Mouse (Mus musculus) liver, embryonic 14.5 days (tissue): Measurements from ENCODE around the gene Clpb.

Experiments used
- CTCF ChIP-seq: IDR thresholded peaks from 2 replicates; pipeline ENCODE4 v1.5.1; 2016; ENCODE audit warnings: antibody characterized with exemption, low read depth, control low read depth
- EP300 ChIP-seq: IDR thresholded peaks from 2 replicates; pipeline ENCODE4 v1.6.1; 2016; ENCODE audit warnings: antibody characterized with exemption, low read depth

DNA sequence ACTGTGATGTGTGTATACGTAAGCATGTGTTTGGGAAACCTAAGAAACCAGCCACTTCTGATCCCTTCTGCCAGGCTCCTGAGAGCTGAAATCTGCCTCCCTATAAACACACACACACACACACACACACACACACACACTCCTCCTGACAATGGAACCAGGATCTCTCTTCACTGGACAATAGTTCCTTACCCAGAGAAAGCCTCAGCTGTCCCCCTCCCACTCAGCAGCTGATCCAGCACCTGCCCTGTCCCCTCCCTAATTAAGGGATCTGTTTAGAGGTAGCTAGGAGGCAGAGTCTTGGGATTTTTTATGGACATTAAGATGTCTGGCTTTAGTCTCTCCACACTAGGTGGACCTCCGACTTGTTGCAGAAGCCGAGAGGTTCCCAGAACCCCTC lies 171.5 kb downstream of the Clpb start:
- TF ChIP-seq CTCF (no peak), EP300 (no peak)
